Mouse (Mus musculus) testis, adult 2 months (tissue): ENCODE results near the gene Adssl1.

ENCODE experiments used
- CTCF ChIP-seq: fragments of 200-500 bp; IDR thresholded peaks from 2 replicates; pipeline ENCODE4 v1.5.1; 2012; ENCODE audit warnings: low read depth, mild to moderate bottlenecking, inconsistent platforms, low read length, moderate library complexity; ENCODE audit not compliant: control insufficient read depth, insufficient read depth, insufficient replicate concordance
- POLR2A ChIP-seq: fragments of 200-500 bp; IDR thresholded peaks from 2 replicates; pipeline ENCODE4 v1.6.1; 2012; ENCODE audit warnings: low read depth, mild to moderate bottlenecking, inconsistent platforms, low read length, moderate library complexity; ENCODE audit not compliant: control insufficient read depth

DNA sequence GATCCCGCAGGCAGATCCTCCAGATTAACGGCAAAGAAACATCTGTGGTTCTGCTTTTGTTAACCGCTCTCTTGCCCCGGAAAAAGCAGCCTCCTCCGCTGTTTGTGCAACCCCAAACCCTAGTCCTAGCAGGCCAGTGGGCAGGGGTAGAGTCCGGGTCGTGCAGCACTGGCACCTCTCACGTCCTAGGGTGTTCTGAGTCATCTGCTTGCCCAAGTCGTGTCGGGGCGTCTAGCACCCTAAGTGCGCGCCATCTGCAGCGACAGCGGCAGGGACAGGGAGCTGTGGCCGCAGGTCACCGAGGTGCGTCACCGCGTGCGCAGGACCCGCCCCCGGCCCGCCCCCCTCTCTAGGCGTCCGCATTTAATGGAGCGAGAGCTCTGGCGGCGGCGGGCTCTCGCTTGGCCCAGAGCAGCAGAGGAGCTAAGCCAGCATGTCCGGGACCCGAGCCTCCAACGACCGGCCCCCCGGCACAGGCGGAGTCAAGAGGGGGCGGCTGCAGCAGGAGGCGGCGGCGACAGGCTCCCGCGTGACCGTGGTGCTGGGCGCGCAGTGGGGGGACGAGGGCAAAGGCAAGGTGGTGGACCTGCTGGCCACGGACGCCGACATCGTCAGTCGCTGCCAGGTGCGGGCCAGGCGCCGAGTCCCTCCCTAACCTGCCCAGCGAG is at the start of gene Adssl1:
- TF ChIP-seq CTCF (no peak), POLR2A (no peak)
